Mouse (Mus musculus): Measurements from ENCODE around the gene Fuca2.
A peak's percentile ranks its signal among the peaks of the same experiment; 100 is the strongest.

The Fuca2 gene

DNA sequence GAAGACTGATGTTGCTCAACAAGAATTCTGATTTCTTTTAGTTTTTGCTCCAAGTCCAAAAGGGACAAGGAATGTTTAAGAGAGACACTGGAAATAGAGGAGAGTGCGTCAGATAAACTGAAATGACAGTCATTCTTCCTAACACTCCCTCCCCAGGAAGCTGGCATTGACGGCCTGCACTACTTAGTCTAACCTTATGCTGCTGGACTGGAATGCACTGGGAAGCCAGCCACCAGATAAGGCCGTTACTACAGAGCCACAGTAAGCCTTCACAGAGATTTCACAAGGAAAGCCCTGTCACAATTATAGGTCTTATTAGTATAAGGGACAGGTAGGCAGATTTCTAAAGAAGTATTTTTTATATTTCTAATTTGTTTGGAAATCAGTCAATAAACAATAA, 35.4 kb downstream of the Fuca2 start:
- DNase-seq (ENCODE audit: low spot score in 2 of 2), result no peak

DNA sequence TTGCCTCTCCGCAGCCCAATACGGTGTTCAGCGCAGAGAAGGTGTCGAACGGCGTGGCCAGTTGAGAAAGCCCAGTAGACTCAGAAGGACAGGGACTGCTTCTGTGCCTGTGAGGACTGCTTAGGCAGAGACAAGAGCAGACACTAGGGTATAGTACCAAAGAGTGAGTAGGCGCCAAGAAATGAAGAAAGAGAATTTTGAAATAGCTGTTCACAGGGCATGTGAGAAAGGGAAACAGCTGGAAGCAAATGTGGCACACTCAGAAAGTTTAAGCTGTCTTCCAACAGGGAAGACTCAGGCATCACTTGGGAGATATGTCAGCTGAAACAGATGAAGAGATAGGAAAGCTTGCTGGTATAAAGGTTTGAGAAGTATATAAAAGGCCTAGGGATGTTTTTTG, 37.4 kb downstream of the Fuca2 start:
- DNase-seq (ENCODE audit: low spot score in 2 of 2), result no peak

DNA sequence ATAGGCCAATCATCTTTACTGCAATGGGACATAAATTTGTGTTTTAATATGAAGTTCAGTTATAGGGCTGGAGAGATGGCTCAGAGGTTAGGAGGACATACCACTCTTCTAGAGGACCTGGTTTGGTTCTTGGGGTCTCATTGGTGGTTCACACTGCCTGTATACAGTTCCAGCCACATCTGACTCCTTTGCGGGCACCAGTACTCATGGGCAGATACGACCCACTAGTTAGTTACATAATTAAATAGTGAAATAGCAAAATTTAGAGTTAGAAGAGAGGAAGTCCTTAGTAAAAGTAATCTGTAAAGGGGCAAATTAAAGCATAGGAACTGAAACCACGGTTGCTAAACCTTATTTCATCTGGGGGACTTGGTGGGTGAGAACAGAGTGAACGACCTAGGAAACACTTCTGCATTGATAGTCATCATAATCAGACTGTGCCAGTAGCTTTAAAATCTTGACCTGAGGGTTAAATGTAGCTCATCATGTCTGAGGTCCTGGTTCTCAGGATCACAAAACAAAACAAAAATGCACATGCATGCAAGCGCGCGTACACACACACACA, 40.5 kb downstream of the Fuca2 start:
- DNase-seq (ENCODE audit: low spot score in 2 of 2), result no peak

DNA sequence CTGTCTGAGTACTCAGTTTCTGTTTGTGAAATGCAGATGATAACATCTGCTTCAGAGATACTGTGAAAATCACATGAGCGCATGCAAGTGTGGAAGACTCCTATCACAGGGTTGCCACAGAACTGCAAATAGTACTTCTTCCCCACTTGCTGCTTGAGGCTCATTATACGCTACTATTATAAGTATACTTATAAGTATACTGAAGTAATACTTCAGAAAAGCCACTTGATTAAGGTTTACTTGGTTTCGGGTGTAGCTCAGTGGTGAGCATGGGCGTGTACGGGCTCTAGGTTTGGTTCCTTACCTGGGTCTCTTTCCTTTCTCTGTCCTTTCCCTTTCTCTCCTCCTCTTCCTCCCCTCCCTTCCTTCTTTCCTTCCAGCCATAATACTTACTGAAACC, 42.4 kb downstream of the Fuca2 start:
- no peak for DNase-seq (ENCODE audit: low spot score in 2 of 2)

DNA sequence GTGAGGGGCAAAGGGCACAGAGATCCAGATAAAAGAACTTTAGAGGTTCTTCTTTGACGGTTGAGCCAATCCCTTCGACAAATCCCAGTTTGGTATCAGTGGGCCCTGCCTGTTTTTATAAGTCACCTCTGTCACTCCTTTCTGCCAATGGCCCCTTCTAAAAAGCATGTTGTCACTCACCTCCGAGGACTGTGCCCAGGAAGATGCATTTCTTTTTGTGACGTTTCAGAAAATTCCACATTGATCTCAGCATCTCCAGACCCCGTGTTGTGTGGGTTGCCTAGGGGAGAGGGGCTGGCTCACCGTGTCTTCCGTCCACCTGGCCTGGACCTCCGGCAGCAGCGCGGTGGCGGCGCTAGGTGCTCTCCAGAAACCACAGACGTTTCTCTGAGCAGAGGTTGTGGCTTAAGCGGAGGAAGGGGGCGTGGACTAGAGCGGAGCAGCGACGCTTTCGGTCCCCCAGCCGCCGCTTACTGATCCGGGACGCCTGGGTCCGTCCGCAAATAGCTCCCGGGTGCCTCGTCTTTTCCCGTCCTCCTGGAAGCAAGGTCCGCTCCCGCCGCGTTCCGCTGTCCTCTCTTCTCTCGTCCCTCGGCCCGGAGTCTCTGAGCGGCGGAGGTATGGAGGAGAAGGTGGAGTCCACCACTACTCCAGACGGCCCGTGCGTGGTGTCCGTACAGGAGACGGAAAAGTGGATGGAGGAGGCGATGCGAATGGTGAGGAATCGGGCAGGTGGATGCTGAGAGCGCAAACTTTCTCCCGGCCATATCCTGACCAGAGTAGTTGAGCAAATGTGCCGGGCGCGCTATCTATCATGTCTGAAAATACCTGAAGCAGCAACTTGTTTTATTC, 53.5 kb downstream of the Fuca2 start, which contains the start of the genes Adat2 and Pex3:
Gene Adat2, plus strand, starts transcription at position 249 of the 852 bp plus-strand sequence.
Gene Pex3, minus strand, starts transcription at position 497 of the 852 bp plus-strand sequence.
- DNase-seq (ENCODE audit: low spot score in 2 of 2), result peak; percentile 78 to 81

DNA sequence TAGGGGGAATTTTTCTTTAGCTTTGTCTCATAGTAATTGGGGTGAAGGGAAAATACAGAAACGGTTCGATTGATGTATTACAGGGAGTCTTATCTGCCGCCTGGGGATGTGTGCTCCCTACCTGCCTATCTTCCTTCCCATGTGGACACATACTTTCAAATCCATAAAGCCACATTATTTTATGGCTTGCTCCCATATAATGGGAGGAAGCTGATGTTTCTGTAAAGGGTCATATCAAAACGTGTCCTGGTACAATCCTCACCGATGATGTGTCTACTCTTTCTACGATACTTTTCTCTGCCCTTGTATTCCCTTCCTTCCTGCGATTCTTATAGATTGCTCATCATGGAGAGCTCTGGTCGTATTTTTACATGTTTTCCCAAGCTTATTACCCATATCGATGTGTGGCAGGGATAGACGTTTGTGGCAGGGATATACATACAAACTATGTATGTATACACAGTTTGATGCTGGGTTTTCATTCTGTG, 54.2 kb downstream of the Fuca2 start:
- no peak for DNase-seq (ENCODE audit: low spot score in 2 of 2)

DNA sequence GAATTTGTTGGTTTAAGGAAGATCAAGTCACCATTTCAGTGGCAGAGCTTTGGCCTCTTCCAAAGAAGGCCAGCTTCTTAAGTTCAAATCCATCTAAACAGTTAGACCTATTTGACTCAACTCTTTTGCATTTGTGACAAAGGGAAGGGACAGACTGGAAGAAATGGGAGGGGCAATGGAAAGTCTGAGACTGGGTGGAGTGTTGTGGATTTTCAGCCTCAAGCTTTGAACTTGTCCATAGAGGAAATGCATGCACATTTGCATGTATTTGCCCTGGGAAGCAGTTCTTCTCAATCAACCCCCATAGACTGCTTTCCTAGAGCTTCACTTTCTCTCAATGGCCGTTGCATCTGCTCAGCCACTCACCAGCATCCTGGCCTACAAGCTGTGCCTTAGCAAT, 55.0 kb downstream of the Fuca2 start:
- DNase-seq (ENCODE audit: low spot score in 2 of 2), result no peak

DNA sequence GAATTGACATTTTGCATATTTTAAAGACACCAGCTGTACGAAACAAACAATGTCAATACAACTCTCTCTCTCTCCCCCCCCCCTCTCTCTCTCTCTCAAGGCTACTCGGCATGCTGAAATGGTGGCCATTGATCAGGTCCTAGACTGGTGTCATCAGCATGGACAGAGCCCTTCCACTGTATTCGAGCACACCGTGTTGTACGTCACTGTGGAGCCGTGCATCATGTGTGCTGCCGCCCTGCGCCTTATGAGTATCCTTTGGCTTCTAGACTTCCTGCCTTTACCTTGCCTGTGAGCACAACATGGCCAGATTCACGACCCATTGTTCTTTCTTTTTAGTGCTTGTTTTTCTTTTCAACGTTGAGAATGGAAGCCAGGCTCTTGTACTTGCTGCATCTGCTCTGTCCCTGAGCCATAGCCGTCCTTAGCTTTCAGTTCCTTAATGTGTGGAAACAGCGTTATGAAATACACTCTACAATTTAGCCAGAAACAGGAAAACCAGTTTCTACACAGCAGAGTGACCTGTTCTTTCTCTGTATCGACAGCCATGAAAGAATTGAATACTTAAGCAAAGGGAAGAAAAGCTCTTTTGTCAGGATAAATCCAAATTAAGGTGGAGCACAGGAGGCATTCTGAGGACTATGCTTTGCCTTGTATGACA, 60.8 kb downstream of the Fuca2 start:
- no peak for DNase-seq (ENCODE audit: low spot score in 2 of 2)

DNA sequence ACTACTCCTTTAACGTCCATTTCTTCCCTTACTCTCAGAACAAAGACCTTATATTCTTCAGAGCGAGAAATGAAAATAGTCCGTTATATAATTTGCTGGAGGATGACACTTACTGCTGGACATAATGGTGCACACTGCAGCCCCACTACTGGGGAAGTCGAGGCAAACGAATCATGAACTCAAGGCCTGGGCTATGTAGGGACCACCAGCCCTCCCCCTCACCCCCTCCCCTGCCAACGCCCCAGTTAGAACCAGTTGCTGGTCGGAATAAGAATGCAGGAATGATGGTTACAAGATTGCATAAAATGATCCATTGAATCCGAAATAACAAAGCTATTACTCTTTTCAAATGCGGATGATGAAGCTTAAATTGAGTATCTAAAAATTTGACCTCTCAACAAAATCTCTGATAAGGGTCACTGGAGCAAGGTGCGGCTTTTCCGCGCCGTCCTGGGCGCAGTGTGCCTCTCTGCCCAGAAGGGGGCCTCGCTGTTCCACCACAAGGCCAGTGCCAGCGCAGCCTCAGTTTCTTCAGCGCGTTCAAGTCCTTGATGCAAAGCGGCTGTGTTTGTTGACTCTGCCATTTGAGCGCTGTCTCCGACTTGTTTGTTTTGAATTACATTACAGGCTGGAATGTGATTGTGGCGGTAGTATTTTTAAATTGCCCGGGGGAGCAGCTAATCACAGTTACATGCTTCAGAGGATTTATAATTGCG, 65.2 kb downstream of the Fuca2 start:
- peak in 1 of 2 experiments; percentile 72 for DNase-seq (ENCODE audit: low spot score in 2 of 2)

DNA sequence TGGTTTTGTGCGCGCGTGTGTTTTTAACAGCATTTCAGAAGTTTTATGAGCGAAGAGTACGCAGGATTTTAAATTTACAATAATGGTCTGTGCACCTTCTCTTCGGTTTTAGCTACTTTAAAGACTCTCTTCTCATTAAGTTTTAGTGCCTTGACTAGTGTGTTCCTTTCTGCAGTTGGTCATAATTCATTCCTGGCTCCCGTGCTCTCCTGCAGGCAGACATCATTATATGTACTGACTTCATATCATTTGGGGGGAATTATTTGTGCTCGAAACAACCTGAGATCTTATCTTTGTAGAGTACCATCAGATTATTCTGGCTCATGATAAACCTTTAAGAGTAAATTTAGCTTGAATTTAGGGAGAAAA, 65.7 kb downstream of the Fuca2 start:
- DNase-seq (ENCODE audit: low spot score in 2 of 2), result no peak

DNA sequence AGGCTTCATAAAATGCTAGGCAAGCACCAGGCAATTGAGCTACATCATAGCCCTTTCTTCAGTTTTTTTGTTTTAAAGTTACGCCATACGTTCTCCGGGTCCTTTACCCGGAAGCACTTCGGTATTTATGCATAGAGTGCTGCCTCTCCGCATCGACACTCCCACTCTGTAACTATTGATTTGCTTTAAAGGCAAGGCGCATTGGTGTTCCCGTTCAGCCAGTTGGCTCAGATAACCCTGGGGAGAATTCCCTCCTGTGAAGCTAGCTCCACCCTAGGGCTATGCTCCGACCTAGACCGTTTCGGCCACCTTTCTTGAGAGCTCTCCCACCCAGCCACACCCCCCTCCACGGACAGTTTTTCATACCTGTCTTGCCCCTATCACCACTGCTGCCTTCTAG, 67.1 kb downstream of the Fuca2 start:
- no peak for DNase-seq (ENCODE audit: low spot score in 2 of 2)

Measured in frontal cortex, postnatal 14 days (tissue).